ENCODE assay signal across 9 mouse cellular contexts in genomic region chr1:35385430-35385829, GRCm38 (mm10).
DNase-seq lines count a peak whose midpoint lies in the region; TF ChIP-seq lines count a peak whose summit lies in the region.
"Had no signal": no experiment of that assay in that cellular context is flagged by ENCODE, and none has a peak within 500 bp of the region (broad histone marks: within the 10 kb centered on the region; RNA-seq: fewer than 3 reads in every experiment).

No protein-coding gene starts in this region.

- peak; percentile 81 to 84 for DNase-seq in B cell, adult 2 months
- peak; percentile 17 for DNase-seq in adipocyte (ENCODE audit: low spot score)
- peak; percentile 76 for DNase-seq in heart, embryonic 10.5 days (ENCODE audit: low spot score)
- peak; percentile 89 to 91 for DNase-seq in kidney, postnatal 4 days
- DNase-seq in lung, postnatal 10 days = peak; percentile 84
- peak; percentile 14 to 29 for DNase-seq in right cerebral cortex, postnatal 36 days (ENCODE audit: low spot score in 2 of 2)
- no peak for DNase-seq in Muller cell, postnatal 12 days (ENCODE audit: inconsistent ontology term)

- peak; percentile 90 for TF ChIP-seq CTCF in cortical plate, adult 2 months (IDR thresholded peaks at IDR 0.05; ENCODE audit: extremely low read depth, insufficient read depth, low read length)

- H3K4me1 ChIP-seq in cortical plate, adult 2 months (ENCODE audit: control insufficient read depth, insufficient read depth, low read length) = no peaks in the 10 kb centered on the region; the same call in 1 of the 2 replicates
- no peaks in the 10 kb centered on the region for H3K4me1 ChIP-seq in heart, embryonic 10.5 days
- H3K4me1 ChIP-seq: liver, embryonic 15.5 days had no signal

- H3K27me3 ChIP-seq in heart, embryonic 10.5 days (ENCODE audit: insufficient read depth, poor library complexity, severe bottlenecking) = no peaks in the 10 kb centered on the region
- H3K27me3 ChIP-seq: liver, embryonic 15.5 days had no signal

- no peaks in the 10 kb centered on the region for H3K9me3 ChIP-seq in heart, embryonic 10.5 days
- H3K9me3 ChIP-seq: liver, embryonic 15.5 days had no signal

- H3K27ac ChIP-seq in cortical plate, adult 2 months (ENCODE audit: insufficient read depth, low read length) = no peak overlapping the region
- H3K27ac ChIP-seq in heart, embryonic 10.5 days = no peak overlapping the region
- H3K27ac ChIP-seq: liver, embryonic 15.5 days had no signal

- H3K36me3 ChIP-seq in heart, embryonic 10.5 days = no peaks in the 10 kb centered on the region
- H3K36me3 ChIP-seq: liver, embryonic 15.5 days had no signal

- WGBS in heart, embryonic 10.5 days = 46% methylated on average over 9 of the region's 9 CpGs

- H3K4me3 ChIP-seq in cortical plate, adult 2 months (ENCODE audit: insufficient read depth, low read length) = no peak overlapping the region
- H3K4me3 ChIP-seq in heart, embryonic 10.5 days = no peak overlapping the region
- H3K4me3 ChIP-seq: liver, embryonic 15.5 days had no signal

- no peak for TF ChIP-seq POLR2A in cortical plate, adult 2 months (IDR thresholded peaks at IDR 0.05; ENCODE audit: extremely low read depth, insufficient read depth, low read length)
